Mouse (Mus musculus) CH12.LX (cell line): ENCODE data around the gene Plcd1. TPM values are rescaled to one million over a fixed set of nuclear protein-coding genes. Genes with fewer than 3 reads are reported as not detected.
A peak's percentile ranks its signal among the peaks of the same experiment; 100 is the strongest.

Experiments
- DNase-seq: peaks from one replicate; pipeline ENCODE4 v3.0.0-alpha.2; 2013; ENCODE audit errors: extremely low read depth
- H3K27ac ChIP-seq: 2 replicates; pipeline ENCODE4 v1.5.1; 2012; ENCODE audit warnings: low read depth, mild to moderate bottlenecking, control low read depth, moderate library complexity; ENCODE audit not compliant: insufficient read depth
- H3K27me3 ChIP-seq: replicated peaks from 2 replicates; pipeline ENCODE3; 2012; ENCODE audit warnings: inconsistent platforms
- H3K36me3 ChIP-seq, 2 experiments: replicated peaks in 1 of 2; 2 replicates each; pipeline versions ENCODE3 to v1.6.1; 2012; ENCODE audit warnings: inconsistent platforms in 1 of 2, low read length in 1 of 2, mild to moderate bottlenecking in 1 of 2, mixed read lengths in 1 of 2, moderate library complexity in 1 of 2; ENCODE audit not compliant: control insufficient read depth in 1 of 2, insufficient read depth in 1 of 2
- H3K4me1 ChIP-seq, 2 experiments: 2 replicates each; pipeline ENCODE4 v1.6.1; 2012; ENCODE audit warnings: inconsistent platforms in 1 of 2, moderate library complexity in 1 of 2; ENCODE audit not compliant: insufficient read depth in 2 of 2, control insufficient read depth in 1 of 2
- H3K4me2 ChIP-seq: 2 replicates; pipeline ENCODE4 v1.6.1; 2012; ENCODE audit warnings: low read depth, mild to moderate bottlenecking, control low read depth; ENCODE audit not compliant: poor library complexity, insufficient read depth, severe bottlenecking
- H3K4me3 ChIP-seq, 3 experiments: fragments of 150-350 bp in 1 of 3; sonication (generic) in 1 of 3; replicated peaks in 1 of 3; 2 replicates each; pipeline versions ENCODE3 to v1.5.1; 2011 to 2012; ENCODE audit warnings: low read depth in 2 of 3, low read length in 2 of 3, mild to moderate bottlenecking in 2 of 3, moderate library complexity in 2 of 3, control low read depth in 1 of 3, improper control_type of control experiment in 1 of 3, inconsistent platforms in 1 of 3, mixed read lengths in 1 of 3; ENCODE audit not compliant: poor library complexity in 1 of 3
- H3K79me2 ChIP-seq: replicated peaks from 2 replicates; pipeline ENCODE4 v1.6.1; 2012; ENCODE audit warnings: mild to moderate bottlenecking, moderate library complexity; ENCODE audit not compliant: control insufficient read depth, poor library complexity, insufficient read depth, severe bottlenecking; ENCODE audit errors: extremely low read depth
- H3K9ac ChIP-seq: 2 replicates; pipeline ENCODE4 v1.6.1; 2012; ENCODE audit warnings: low read depth, mild to moderate bottlenecking, control low read depth, moderate library complexity; ENCODE audit not compliant: insufficient read depth
- H3K9me3 ChIP-seq: replicated peaks from 2 replicates; pipeline ENCODE3; 2012; ENCODE audit warnings: low read length, inconsistent platforms, mixed read lengths
- CHD1 ChIP-seq: IDR thresholded peaks from 2 replicates; pipeline ENCODE4 v1.6.1; 2012; ENCODE audit warnings: low read depth, low read length, improper control_type of control experiment, inconsistent platforms
- CHD2 ChIP-seq: IDR thresholded peaks from 2 replicates; pipeline ENCODE4 v1.6.1; 2011; ENCODE audit warnings: low read length, improper control_type of control experiment
- CTCF ChIP-seq, 2 experiments: IDR thresholded peaks in 1 of 2; conservative IDR thresholded peaks in 1 of 2; 2 replicates each; pipeline ENCODE4 v1.5.1; 2011 to 2012; ENCODE audit warnings: low read depth in 2 of 2, low read length in 2 of 2, improper control_type of control experiment in 1 of 2, inconsistent platforms in 1 of 2, mild to moderate bottlenecking in 1 of 2, moderate library complexity in 1 of 2
- E2F4 ChIP-seq: IDR thresholded peaks from 2 replicates; pipeline ENCODE4 v1.6.1; 2011; ENCODE audit warnings: low read depth, low read length, improper control_type of control experiment; ENCODE audit not compliant: insufficient replicate concordance
- ELF1 ChIP-seq: IDR thresholded peaks from 2 replicates; pipeline ENCODE4 v1.6.1; 2014; ENCODE audit warnings: low read depth, mild to moderate bottlenecking, inconsistent platforms, low read length, improper control_type of control experiment
- EP300 ChIP-seq: IDR thresholded peaks from 2 replicates; pipeline ENCODE4 v1.6.1; 2011; ENCODE audit warnings: low read length, improper control_type of control experiment
- ETS1 ChIP-seq: conservative IDR thresholded peaks from 2 replicates; pipeline ENCODE4 v1.6.1; 2012; ENCODE audit warnings: low read depth, mild to moderate bottlenecking, inconsistent platforms, low read length, improper control_type of control experiment, moderate library complexity
- GABPA ChIP-seq: IDR thresholded peaks from 2 replicates; pipeline ENCODE4 v1.6.1; 2012; ENCODE audit warnings: low read depth, low read length, improper control_type of control experiment, inconsistent platforms; ENCODE audit not compliant: insufficient replicate concordance
- HCFC1 ChIP-seq: IDR thresholded peaks from 2 replicates; pipeline ENCODE4 v1.6.1; 2012; ENCODE audit warnings: low read depth, mild to moderate bottlenecking, inconsistent platforms, low read length, improper control_type of control experiment
- JUND ChIP-seq: conservative IDR thresholded peaks from 2 replicates; pipeline ENCODE4 v1.6.1; 2011; ENCODE audit warnings: low read depth, low read length, improper control_type of control experiment
- KAT2A ChIP-seq: IDR thresholded peaks from 2 replicates; pipeline ENCODE4 v1.6.1; 2012; ENCODE audit warnings: low read length, improper control_type of control experiment, inconsistent platforms; ENCODE audit not compliant: insufficient replicate concordance
- MAFK ChIP-seq: IDR thresholded peaks from 2 replicates; pipeline ENCODE4 v1.6.1; 2011; ENCODE audit warnings: low read length, improper control_type of control experiment; ENCODE audit not compliant: insufficient replicate concordance
- MAX ChIP-seq: IDR thresholded peaks from 2 replicates; pipeline ENCODE4 v1.6.1; 2011; ENCODE audit warnings: low read length, improper control_type of control experiment
- MEF2A ChIP-seq: IDR thresholded peaks from 2 replicates; pipeline ENCODE4 v1.6.1; 2014; ENCODE audit warnings: low read depth, mild to moderate bottlenecking, inconsistent platforms, low read length, improper control_type of control experiment, borderline replicate concordance
- MXI1 ChIP-seq: IDR thresholded peaks from 2 replicates; pipeline ENCODE4 v1.6.1; 2011; ENCODE audit warnings: mild to moderate bottlenecking, low read depth, low read length, improper control_type of control experiment
- NELFE ChIP-seq: IDR thresholded peaks from 2 replicates; pipeline ENCODE4 v1.6.1; 2011; ENCODE audit warnings: low read depth, low read length, improper control_type of control experiment
- NRF1 ChIP-seq: IDR thresholded peaks from 2 replicates; pipeline ENCODE4 v1.6.1; 2014; ENCODE audit warnings: low read depth, mild to moderate bottlenecking, inconsistent platforms, low read length, improper control_type of control experiment, moderate library complexity
- PAX5 ChIP-seq: IDR thresholded peaks from 2 replicates; pipeline ENCODE4 v1.6.1; 2012; ENCODE audit warnings: low read length, inconsistent platforms, mixed read lengths
- POLR2A ChIP-seq: IDR thresholded peaks from 2 replicates; pipeline ENCODE4 v1.6.1; 2011; ENCODE audit warnings: low read depth, mild to moderate bottlenecking, improper control_type of control experiment, low read length
- RAD21 ChIP-seq: IDR thresholded peaks from 2 replicates; pipeline ENCODE4 v1.6.1; 2011; ENCODE audit warnings: low read depth, mild to moderate bottlenecking, low read length, improper control_type of control experiment, moderate library complexity
- RCOR1 ChIP-seq: conservative IDR thresholded peaks from 2 replicates; pipeline ENCODE4 v1.6.1; 2012; ENCODE audit warnings: low read depth, mild to moderate bottlenecking, inconsistent platforms, low read length, improper control_type of control experiment
- SMC3 ChIP-seq: IDR thresholded peaks from 2 replicates; pipeline ENCODE4 v1.6.1; 2011; ENCODE audit warnings: low read depth, low read length, improper control_type of control experiment
- TBP ChIP-seq: conservative IDR thresholded peaks from 2 replicates; pipeline ENCODE4 v1.6.1; 2011; ENCODE audit warnings: low read depth, low read length, improper control_type of control experiment
- TCF12 ChIP-seq: IDR thresholded peaks from 2 replicates; pipeline ENCODE4 v1.6.1; 2014; ENCODE audit warnings: low read depth, mild to moderate bottlenecking, inconsistent platforms, low read length, improper control_type of control experiment
- UBTF ChIP-seq: IDR thresholded peaks from 2 replicates; pipeline ENCODE4 v1.6.1; 2012; ENCODE audit warnings: low read depth, mild to moderate bottlenecking, inconsistent platforms, low read length, improper control_type of control experiment, moderate library complexity
- USF1 ChIP-seq: IDR thresholded peaks from 2 replicates; pipeline ENCODE4 v1.6.1; 2014; ENCODE audit warnings: low read depth, mild to moderate bottlenecking, inconsistent platforms, low read length, improper control_type of control experiment
- USF2 ChIP-seq: conservative IDR thresholded peaks from 2 replicates; pipeline ENCODE4 v1.6.1; 2011; ENCODE audit warnings: low read depth, low read length, improper control_type of control experiment
- ZC3H11A ChIP-seq: IDR thresholded peaks from 2 replicates; pipeline ENCODE4 v1.6.1; 2012; ENCODE audit warnings: low read depth, mild to moderate bottlenecking, inconsistent platforms, low read length, improper control_type of control experiment
- ZKSCAN1 ChIP-seq: IDR thresholded peaks from 2 replicates; pipeline ENCODE4 v1.6.1; 2012; ENCODE audit warnings: low read depth, inconsistent platforms, low read length, improper control_type of control experiment, borderline replicate concordance
- ZMIZ1 ChIP-seq: IDR thresholded peaks from 2 replicates; pipeline ENCODE4 v1.6.1; 2012; ENCODE audit warnings: low read depth, mild to moderate bottlenecking, inconsistent platforms, low read length, improper control_type of control experiment
- ZNF384 ChIP-seq: IDR thresholded peaks from 2 replicates; pipeline ENCODE4 v1.6.1; 2012; ENCODE audit warnings: low read depth, low read length, improper control_type of control experiment, inconsistent platforms
- dilution Hi-C: fragments of 300-500 bp; cut with MboI; formaldehyde crosslinking; loops from 2 replicates; pipeline ENCODE4 v1.14.3; 2020; ENCODE audit warnings: low sequenced_read_pairs; ENCODE audit not compliant: extremely low pct_unique_long_range_greater_than_20kb, extremely low pct_ligation_motif_present
- in situ Hi-C: fragments of 300-500 bp; cut with MboI; formaldehyde crosslinking; loops from 3 replicates; pipeline ENCODE4 v1.14.3; 2019; ENCODE audit warnings: low sequenced_read_pairs, low pct_ligation_motif_present, low pct_unique_long_range_greater_than_20kb, mixed read lengths
- polyA plus RNA-seq: library from polyadenylated mRNA; unstranded; fragments of >175 nt; gene quantifications from 2 replicates; pipeline ENCODE4 v1.2.1, GENCODE M21; 2012; ENCODE audit warnings: low read depth; ENCODE audit not compliant: insufficient read length
- total RNA-seq, 2 experiments: library from RNA; depleted of rRNA; stranded (reverse); fragments of 300-350 nt in 1 of 2; fragments of >200 nt in 1 of 2; gene quantifications; 2 replicates each; pipeline ENCODE4 v1.2.3; 2012 to 2014

Gene Plcd1
- total and polyA plus RNA-seq, 3 experiments = 0.38 to 0.43 TPM; not detected in 1

DNA sequence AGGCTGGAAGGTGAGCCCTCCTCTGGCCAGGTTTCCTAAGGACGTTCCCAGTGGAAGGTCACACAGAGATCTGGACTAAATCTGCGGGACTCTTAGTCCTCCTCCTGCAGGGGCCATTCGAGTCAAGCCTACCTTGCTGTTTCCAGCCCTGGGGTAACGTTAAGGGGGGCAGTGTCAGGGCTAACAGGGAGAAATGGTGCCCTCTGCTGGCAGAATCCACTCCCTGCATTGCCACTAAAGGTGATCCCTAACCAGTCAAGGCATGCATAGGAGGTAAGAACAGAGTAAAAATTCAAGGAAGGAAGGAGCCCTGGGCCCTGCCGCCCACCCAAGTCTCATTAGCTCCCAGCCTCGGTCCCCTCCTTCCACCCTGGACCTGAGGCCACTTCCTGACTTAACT lies 25.7 kb downstream of the Plcd1 start:
- Histone ChIP-seq H3K4me2 (no peak overlapping the region), H3K9me3 (no peaks in the 10 kb centered on the region), H3K36me3 (peaks cover 19 to 71% of the 10 kb centered on the region in 2 experiments), H3K27ac (no peak overlapping the region), H3K27me3 (peaks cover 3% of the 10 kb centered on the region), H3K4me1 (peaks cover 3 to 17% of the 10 kb centered on the region in 2 experiments; a peak in 3 of 4 replicates), H3K4me3 (no peak overlapping the region), H3K9ac (no peak overlapping the region), H3K79me2 (no peaks in the 10 kb centered on the region)
- no peak for TF ChIP-seq CHD2
- peak; percentile 70 for TF ChIP-seq SMC3
- TF ChIP-seq CTCF (conservative IDR thresholded peaks at IDR 0.05 in 1 of 2, IDR thresholded peaks at IDR 0.05 in 1 of 2; ENCODE audit: low read depth in 2 of 2, low read length in 2 of 2) = peak; percentile 84 to 86
- TF ChIP-seq USF2 = no peak
- TF ChIP-seq RAD21 = peak; percentile 72
- TF ChIP-seq ZMIZ1 = no peak
- in situ Hi-C loops = loop anchor here (10.0 to 25.0 kb wide), 2 partner anchors 153 to 480 kb away; no protein-coding TSS in a partner anchor
- peak; percentile 59 for DNase-seq
- dilution Hi-C loops = no loop called here

DNA sequence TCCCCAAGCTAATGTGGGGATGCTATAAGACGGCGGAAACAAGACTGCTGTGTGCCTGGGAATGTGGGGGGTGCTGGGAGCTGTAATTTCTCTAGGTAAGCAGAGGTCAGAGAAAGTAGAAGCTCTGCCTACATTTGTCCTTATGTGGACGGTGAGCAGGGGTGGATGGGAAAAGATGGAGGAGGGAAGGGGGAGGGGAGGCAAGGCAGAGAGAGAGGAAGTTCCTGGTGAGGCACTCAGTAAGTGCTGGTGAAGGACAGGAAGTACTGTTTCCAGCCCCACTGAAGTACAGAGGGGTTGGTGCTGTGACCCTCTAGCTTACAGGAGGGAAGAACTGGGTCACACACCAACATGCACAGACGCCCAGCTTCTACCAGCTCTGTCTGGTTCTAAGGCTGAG lies 29.0 kb downstream of the Plcd1 start:
- Histone ChIP-seq H3K9me3 (no peaks in the 10 kb centered on the region), H3K79me2 (no peaks in the 10 kb centered on the region), H3K27ac (peak overlapping the region; percentile 21; the same call in 1 of the 2 replicates), H3K4me3 (peak overlapping the region; percentile 61 to 74 (median 69)), H3K27me3 (peaks cover 31% of the 10 kb centered on the region), H3K4me2 (peak overlapping the region; percentile 53), H3K4me1 (peaks cover 4 to 18% of the 10 kb centered on the region in 2 experiments; a peak in 3 of 4 replicates), H3K36me3 (peaks cover 19 to 41% of the 10 kb centered on the region in 2 experiments), H3K9ac (peak overlapping the region; percentile 64)
- dilution Hi-C loops (no loop called here), in situ Hi-C loops (loop anchor here (10.0 to 25.0 kb wide), 2 partner anchors 149 to 477 kb away; no protein-coding TSS in a partner anchor)
- DNase-seq = peak; percentile 62
- TF ChIP-seq MEF2A (0 out of 2 replicates have a peak, but pooled peaks have one; percentile 17), KAT2A (no peak), MAFK (no peak), HCFC1 (peak; percentile 70), EP300 (0 out of 2 replicates have a peak, but pooled peaks have one; percentile 14), RCOR1 (no peak), ETS1 (no peak), ZNF384 (no peak), UBTF (no peak), CTCF (conservative IDR thresholded peaks at IDR 0.05 in 1 of 2, IDR thresholded peaks at IDR 0.05 in 1 of 2; ENCODE audit: low read depth in 2 of 2, low read length in 2 of 2) (no peak), ZKSCAN1 (no peak), NRF1 (peak; percentile 37; the same call in 1 of the 2 replicates), PAX5 (no peak), E2F4 (no peak), ZC3H11A (no peak), CHD1 (no peak), ZMIZ1 (0 out of 2 replicates have a peak, but pooled peaks have one; percentile 57), JUND (no peak), USF1 (no peak), CHD2 (peak; percentile 84), GABPA (no peak), MAX (no peak), TBP (no peak), USF2 (no peak), MXI1 (0 out of 2 replicates have a peak, but pooled peaks have one; percentile 27), NELFE (peak; percentile 52; the same call in 1 of the 2 replicates), SMC3 (no peak), TCF12 (peak; percentile 55; the same call in 1 of the 2 replicates), ELF1 (peak; percentile 78), POLR2A (peak; percentile 58)
